Mouse (Mus musculus): ENCODE data around the gene Fut7. TPM values are rescaled to one million over a fixed set of nuclear protein-coding genes. Genes with fewer than 3 reads are reported as not detected.

The Fut7 gene
- polyA plus RNA-seq, 1 experiment: 0.08 TPM

DNA sequence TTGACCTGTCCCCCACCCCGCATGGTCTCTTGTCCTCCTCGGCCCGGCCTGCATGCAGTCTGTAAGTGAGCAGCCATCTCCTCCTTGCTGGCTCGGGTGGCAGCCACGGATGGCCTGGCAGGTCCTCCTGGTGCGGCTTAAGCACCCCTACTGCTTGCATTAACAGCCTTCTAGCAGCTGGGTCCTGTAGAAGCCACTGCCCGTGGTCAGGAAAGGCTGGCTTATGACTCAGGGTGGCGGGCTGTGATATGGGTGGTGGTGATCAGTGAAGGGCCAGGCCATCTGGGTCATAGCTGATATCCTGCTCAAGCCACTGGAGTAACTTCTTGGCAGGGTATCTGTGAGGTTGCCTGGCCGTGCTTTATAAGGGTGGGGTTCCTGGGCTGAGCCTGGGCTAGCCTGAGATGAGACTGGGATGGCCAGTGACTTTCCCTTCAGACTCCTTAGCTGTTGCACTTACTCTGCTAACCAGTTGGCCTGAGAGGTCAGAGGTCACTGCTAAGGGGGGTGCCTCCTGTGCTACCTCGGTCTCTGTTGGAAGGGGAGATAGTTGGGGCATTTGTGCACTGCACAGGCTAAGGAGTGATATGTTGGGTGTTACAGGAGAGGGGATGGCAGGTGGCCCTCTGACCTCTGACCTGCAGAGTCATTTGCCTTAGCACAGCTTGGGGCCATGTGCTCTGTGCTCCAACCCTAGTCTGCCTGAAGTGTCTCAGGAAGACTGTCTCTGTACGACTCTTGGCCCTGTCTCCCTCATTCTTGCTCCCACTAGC is 9.4 kb downstream of the Fut7 start:
- H3K79me2 ChIP-seq (ENCODE audit: control insufficient read depth, insufficient read depth): no peaks in the 10 kb centered on the region
- no peak overlapping the region for H3K4me3 ChIP-seq
- no peaks in the 10 kb centered on the region for H3K36me3 ChIP-seq (ENCODE audit: control insufficient read depth, insufficient read depth)
- TF ChIP-seq POLR2A (IDR thresholded peaks at IDR 0.05; ENCODE audit: insufficient read length, low read depth) (no peak), MYOG (IDR thresholded peaks at IDR 0.05; ENCODE audit: control insufficient read depth in 1 of 3, insufficient read depth in 1 of 3, insufficient read length in 2 of 3, low read depth in 2 of 3) (peak in 2 of 3 experiments; percentile 25 to 67), MAX (IDR thresholded peaks at IDR 0.05; ENCODE audit: low read depth) (no peak), E2F4 (IDR thresholded peaks at IDR 0.05; ENCODE audit: insufficient read depth) (no peak), CEBPB (IDR thresholded peaks at IDR 0.05; ENCODE audit: insufficient read depth, poor library complexity, severe bottlenecking) (no peak), SRF (IDR thresholded peaks at IDR 0.05; ENCODE audit: control insufficient read depth, insufficient read length, low read depth) (no peak), MYOD1 (IDR thresholded peaks at IDR 0.05; ENCODE audit: control insufficient read depth in 1 of 3, insufficient read length in 2 of 3, low read depth in 2 of 3) (peak in 1 of 3 experiments; percentile 51), USF1 (IDR thresholded peaks at IDR 0.05; ENCODE audit: low read depth) (no peak), TCF3 (IDR thresholded peaks at IDR 0.05; ENCODE audit: insufficient read length, low read depth) (no peak)
- H3ac ChIP-seq (ENCODE audit: control insufficient read depth, insufficient read length): no peak overlapping the region
- H3K27me3 ChIP-seq (ENCODE audit: control insufficient read depth, insufficient read depth, insufficient read length): peaks cover 5% of the 10 kb centered on the region
- H3K4me2 ChIP-seq (ENCODE audit: low read depth): no peak overlapping the region

DNA sequence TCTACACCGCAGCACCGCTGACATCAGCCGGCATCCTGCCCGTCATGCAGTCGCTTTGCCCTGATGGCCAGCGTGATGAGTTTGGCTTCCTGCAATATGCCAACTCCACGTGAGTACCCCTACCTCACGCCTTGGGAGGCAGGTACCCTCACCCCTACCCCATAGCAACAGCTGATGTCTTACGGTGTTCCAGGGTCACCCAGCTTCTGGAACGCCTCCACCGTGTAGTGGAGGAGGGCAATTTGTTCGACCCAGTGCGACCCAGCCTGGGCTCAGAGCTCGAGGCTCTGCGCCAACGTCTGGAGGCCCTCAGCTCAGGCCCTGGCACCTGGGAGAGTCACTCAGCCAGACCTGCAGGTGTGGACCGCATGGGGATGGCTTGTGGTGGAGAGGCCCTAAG is 10.0 kb downstream of the Fut7 start:
- TF ChIP-seq USF1 (IDR thresholded peaks at IDR 0.05; ENCODE audit: low read depth): no peak
- TF ChIP-seq REST (IDR thresholded peaks at IDR 0.05; ENCODE audit: insufficient read depth, insufficient read length): no peak
- TF ChIP-seq TCF12 (IDR thresholded peaks at IDR 0.05; ENCODE audit: insufficient read depth, poor library complexity, severe bottlenecking): no peak
- TF ChIP-seq CEBPB (IDR thresholded peaks at IDR 0.05; ENCODE audit: insufficient read depth, poor library complexity, severe bottlenecking): no peak
- TF ChIP-seq MYOG (IDR thresholded peaks at IDR 0.05; ENCODE audit: control insufficient read depth in 1 of 3, insufficient read depth in 1 of 3, insufficient read length in 2 of 3, low read depth in 2 of 3): no peak
- TF ChIP-seq SRF (IDR thresholded peaks at IDR 0.05; ENCODE audit: control insufficient read depth, insufficient read length, low read depth): no peak
- no peak for TF ChIP-seq MAX (IDR thresholded peaks at IDR 0.05; ENCODE audit: low read depth)
- no peak for TF ChIP-seq POLR2A (IDR thresholded peaks at IDR 0.05; ENCODE audit: insufficient read length, low read depth)
- no peak for TF ChIP-seq TCF3 (IDR thresholded peaks at IDR 0.05; ENCODE audit: insufficient read length, low read depth)
- TF ChIP-seq POLR2AphosphoS2 (IDR thresholded peaks at IDR 0.05; ENCODE audit: insufficient read length, low read depth): no peak
- no peak for TF ChIP-seq E2F4 (IDR thresholded peaks at IDR 0.05; ENCODE audit: insufficient read depth)

GRCm38 (mm10) chr2:25434292-25434691 is 11.2 kb downstream of the Fut7 start:
- no peaks in the 10 kb centered on the region for H3K36me3 ChIP-seq (ENCODE audit: control insufficient read depth, insufficient read depth)

More for the DNA sequence above, 10.0 kb downstream of the Fut7 start:
- H3ac ChIP-seq (ENCODE audit: control insufficient read depth, insufficient read length): no peak overlapping the region
- peaks cover 5% of the 10 kb centered on the region for H3K27me3 ChIP-seq (ENCODE audit: control insufficient read depth, insufficient read depth, insufficient read length)
- no peaks in the 10 kb centered on the region for H3K36me3 ChIP-seq (ENCODE audit: control insufficient read depth, insufficient read depth)
- no peaks in the 10 kb centered on the region for H3K79me2 ChIP-seq (ENCODE audit: control insufficient read depth, insufficient read depth)
- H3K4me3 ChIP-seq: no peak overlapping the region
- no peak overlapping the region for H3K4me2 ChIP-seq (ENCODE audit: low read depth)

GRCm38 (mm10) chr2:25436286-25436820 is 13.3 kb downstream of the Fut7 start:
- no peaks in the 10 kb centered on the region for H3K27me3 ChIP-seq (ENCODE audit: control insufficient read depth, insufficient read depth, insufficient read length)
- no peak overlapping the region for H3ac ChIP-seq (ENCODE audit: control insufficient read depth, insufficient read length)
- no peak overlapping the region for H3K4me3 ChIP-seq
- H3K79me2 ChIP-seq (ENCODE audit: control insufficient read depth, insufficient read depth): no peaks in the 10 kb centered on the region
- no peak overlapping the region for H3K4me2 ChIP-seq (ENCODE audit: low read depth)
- TF ChIP-seq USF1 (IDR thresholded peaks at IDR 0.05; ENCODE audit: low read depth): no peak
- TF ChIP-seq MYOG (IDR thresholded peaks at IDR 0.05; ENCODE audit: control insufficient read depth in 1 of 3, insufficient read depth in 1 of 3, insufficient read length in 2 of 3, low read depth in 2 of 3): peak in 1 of 3 experiments; percentile 39
- no peak for TF ChIP-seq E2F4 (IDR thresholded peaks at IDR 0.05; ENCODE audit: insufficient read depth)
- TF ChIP-seq TCF12 (IDR thresholded peaks at IDR 0.05; ENCODE audit: insufficient read depth, poor library complexity, severe bottlenecking): no peak
- TF ChIP-seq POLR2A (IDR thresholded peaks at IDR 0.05; ENCODE audit: insufficient read length, low read depth): no peak
- no peak for TF ChIP-seq POLR2AphosphoS2 (IDR thresholded peaks at IDR 0.05; ENCODE audit: insufficient read length, low read depth)
- peak in 1 of 3 experiments; percentile 54 for TF ChIP-seq MYOD1 (IDR thresholded peaks at IDR 0.05; ENCODE audit: control insufficient read depth in 1 of 3, insufficient read length in 2 of 3, low read depth in 2 of 3)
- TF ChIP-seq MAX (IDR thresholded peaks at IDR 0.05; ENCODE audit: low read depth): no peak
- no peaks in the 10 kb centered on the region for H3K36me3 ChIP-seq (ENCODE audit: control insufficient read depth, insufficient read depth)

More at GRCm38 (mm10) chr2:25434292-25434691, 11.2 kb downstream of the Fut7 start:
- Histone ChIP-seq H3K27me3 (ENCODE audit: control insufficient read depth, insufficient read depth, insufficient read length) (peaks cover 5% of the 10 kb centered on the region), H3K4me3 (no peak overlapping the region), H3K4me2 (ENCODE audit: low read depth) (no peak overlapping the region), H3ac (ENCODE audit: control insufficient read depth, insufficient read length) (no peak overlapping the region), H3K79me2 (ENCODE audit: control insufficient read depth, insufficient read depth) (no peaks in the 10 kb centered on the region)
- TF ChIP-seq E2F4 (IDR thresholded peaks at IDR 0.05; ENCODE audit: insufficient read depth): no peak
- TF ChIP-seq POLR2AphosphoS2 (IDR thresholded peaks at IDR 0.05; ENCODE audit: insufficient read length, low read depth): no peak
- no peak for TF ChIP-seq MAX (IDR thresholded peaks at IDR 0.05; ENCODE audit: low read depth)
- no peak for TF ChIP-seq TCF3 (IDR thresholded peaks at IDR 0.05; ENCODE audit: insufficient read length, low read depth)
- TF ChIP-seq USF1 (IDR thresholded peaks at IDR 0.05; ENCODE audit: low read depth): no peak
- TF ChIP-seq REST (IDR thresholded peaks at IDR 0.05; ENCODE audit: insufficient read depth, insufficient read length): no peak
- TF ChIP-seq TCF12 (IDR thresholded peaks at IDR 0.05; ENCODE audit: insufficient read depth, poor library complexity, severe bottlenecking): no peak
- no peak for TF ChIP-seq POLR2A (IDR thresholded peaks at IDR 0.05; ENCODE audit: insufficient read length, low read depth)
- no peak for TF ChIP-seq MYOG (IDR thresholded peaks at IDR 0.05; ENCODE audit: control insufficient read depth in 1 of 3, insufficient read depth in 1 of 3, insufficient read length in 2 of 3, low read depth in 2 of 3)
